Mouse (Mus musculus) limb, embryonic 15.5 days (tissue): Measurements from ENCODE around the gene Adprhl2. TPM values are rescaled to one million over a fixed set of nuclear protein-coding genes. Genes with fewer than 3 reads are reported as not detected.

Source experiments
- ATAC-seq: fragments of 200-750 bp; cut with Nextera tagmentation; 2 replicates; pipeline ENCODE4 v1.8.0; 2017; ENCODE audit warnings: low read depth, moderate TSS enrichment; ENCODE audit not compliant: insufficient number of reproducible peaks, low FRiP score, low TSS enrichment
- H3K27ac ChIP-seq: fragments of 300-500 bp; sonication (generic); 2 replicates; pipeline ENCODE4 v1.5.1; 2015; ENCODE audit warnings: moderate library complexity, mild to moderate bottlenecking, inconsistent platforms
- H3K27me3 ChIP-seq: fragments of 300-500 bp; sonication (generic); 2 replicates; pipeline ENCODE4 v1.6.1; 2015; ENCODE audit warnings: inconsistent platforms
- H3K36me3 ChIP-seq: fragments of 300-500 bp; sonication (generic); 2 replicates; pipeline ENCODE4 v1.6.1; 2015; ENCODE audit warnings: inconsistent platforms
- H3K4me1 ChIP-seq: fragments of 300-500 bp; sonication (generic); 2 replicates; pipeline ENCODE4 v1.6.1; 2015; ENCODE audit warnings: inconsistent platforms
- H3K4me2 ChIP-seq: fragments of 300-500 bp; sonication (generic); 2 replicates; pipeline ENCODE4 v1.6.1; 2015; ENCODE audit warnings: mild to moderate bottlenecking, inconsistent platforms
- H3K4me3 ChIP-seq: fragments of 300-500 bp; sonication (generic); 2 replicates; pipeline ENCODE4 v1.5.1; 2015; ENCODE audit warnings: mild to moderate bottlenecking, inconsistent platforms
- H3K9ac ChIP-seq: fragments of 300-500 bp; sonication (generic); 2 replicates; pipeline ENCODE4 v1.6.1; 2015; ENCODE audit warnings: inconsistent platforms
- H3K9me3 ChIP-seq: fragments of 300-500 bp; sonication (generic); 2 replicates; pipeline ENCODE4 v1.6.1; 2016; ENCODE audit warnings: inconsistent platforms
- WGBS: fragments of 180-500 bp; shearing (Covaris S2); methylation state at CpG from one replicate; pipeline ENCODE4 v1.1.7; 2015; 5-methylcytosine and 5-hydroxymethylcytosine counted together
- polyA plus RNA-seq: library from polyadenylated mRNA; unstranded; fragments of >200 nt; fragmentation: Nextera tagmentation; extraction: Ambion mirVana; gene quantifications from 2 replicates; pipeline ENCODE4 v1.2.1, GENCODE M21; 2015

The Adprhl2 gene
- polyA plus RNA-seq, 1 experiment from 2014 or later, result 82.9 TPM

GRCm38 (mm10) chr4:126283582-126283981 lies 37.9 kb downstream of the Adprhl2 start:
- no peak for ATAC-seq
- H3K4me2 ChIP-seq, result no peak overlapping the region
- no peaks in the 10 kb centered on the region for H3K9me3 ChIP-seq
- WGBS, result 87% methylated on average over 8 of the region's 8 CpGs
- peaks cover 25% of the 10 kb centered on the region for H3K27me3 ChIP-seq
- peak overlapping the region; percentile 13; the same call in 1 of the 2 replicates for H3K27ac ChIP-seq
- no peaks in the 10 kb centered on the region for H3K36me3 ChIP-seq
- H3K9ac ChIP-seq, result no peak overlapping the region
- H3K4me1 ChIP-seq, result peaks cover 67% of the 10 kb centered on the region
- no peak overlapping the region for H3K4me3 ChIP-seq

- 46% methylated on average over 9 of the region's 9 CpGs for WGBS
- no peaks in the 10 kb centered on the region for H3K9me3 ChIP-seq
- no peaks in the 10 kb centered on the region for H3K36me3 ChIP-seq
- peaks cover 68% of the 10 kb centered on the region for H3K4me1 ChIP-seq
- H3K27ac ChIP-seq, result peak overlapping the region; percentile 64
- peaks cover 14% of the 10 kb centered on the region for H3K27me3 ChIP-seq
- ATAC-seq, result no peak
- no peak overlapping the region for H3K4me2 ChIP-seq
- no peak overlapping the region for H3K4me3 ChIP-seq
- no peak overlapping the region for H3K9ac ChIP-seq
Observed at GRCm38 (mm10) chr4:126281706-126282105, 39.8 kb downstream of the Adprhl2 start.

- Histone ChIP-seq H3K36me3 (peaks cover 16% of the 10 kb centered on the region), H3K9ac (no peak overlapping the region), H3K4me3 (no peak overlapping the region), H3K9me3 (no peaks in the 10 kb centered on the region), H3K4me2 (peak overlapping the region; percentile 36), H3K4me1 (peaks cover 58% of the 10 kb centered on the region), H3K27me3 (0 out of 2 replicates have a peak, but pooled peaks cover 2% of the 10 kb centered on the region), H3K27ac (peak overlapping the region; percentile 94)
- no peak; the same call in 1 of the 2 replicates for ATAC-seq
- 27% methylated on average over 9 of the region's 9 CpGs for WGBS
Observed at GRCm38 (mm10) chr4:126278961-126279360, 42.5 kb downstream of the Adprhl2 start.

- H3K4me3 ChIP-seq, result no peak overlapping the region
- peaks cover 20% of the 10 kb centered on the region for H3K36me3 ChIP-seq
- H3K27ac ChIP-seq, result peak overlapping the region; percentile 94
- no peaks in the 10 kb centered on the region for H3K27me3 ChIP-seq
- 6% methylated on average over 9 of the region's 9 CpGs for whole genome bisulfite sequencing
- peaks cover 54% of the 10 kb centered on the region for H3K4me1 ChIP-seq
- H3K9ac ChIP-seq, result no peak overlapping the region
- ATAC-seq, result peak; percentile 86
- peak overlapping the region; percentile 36 for H3K4me2 ChIP-seq
- no peaks in the 10 kb centered on the region for H3K9me3 ChIP-seq
Observed at GRCm38 (mm10) chr4:126278565-126278915, 43.0 kb downstream of the Adprhl2 start.

- H3K36me3 ChIP-seq, result peaks cover 25% of the 10 kb centered on the region
- ATAC-seq, result peak; percentile 66
- H3K27ac ChIP-seq, result peak overlapping the region; percentile 94
- peaks cover 50% of the 10 kb centered on the region for H3K4me1 ChIP-seq
- H3K27me3 ChIP-seq, result no peaks in the 10 kb centered on the region
- no peak overlapping the region for H3K4me3 ChIP-seq
- no peaks in the 10 kb centered on the region for H3K9me3 ChIP-seq
- peak overlapping the region; percentile 36 for H3K4me2 ChIP-seq
- 2% methylated on average over 13 of the region's 13 CpGs for WGBS
- no peak overlapping the region for H3K9ac ChIP-seq
Observed at GRCm38 (mm10) chr4:126277906-126278564, 43.5 kb downstream of the Adprhl2 start.

GRCm38 (mm10) chr4:126275681-126276131 lies 45.8 kb downstream of the Adprhl2 start:
- Histone ChIP-seq H3K27ac (peak overlapping the region; percentile 69), H3K4me1 (peaks cover 35% of the 10 kb centered on the region), H3K27me3 (no peaks in the 10 kb centered on the region), H3K9ac (no peak overlapping the region), H3K9me3 (no peaks in the 10 kb centered on the region), H3K4me3 (no peak overlapping the region), H3K36me3 (peaks cover 42% of the 10 kb centered on the region), H3K4me2 (no peak overlapping the region)
- 67% methylated on average over 13 of the region's 13 CpGs for WGBS
- ATAC-seq, result no peak

- no peak overlapping the region for H3K9ac ChIP-seq
- 81% methylated on average over 4 of the region's 4 CpGs for WGBS
- H3K27me3 ChIP-seq, result no peaks in the 10 kb centered on the region
- H3K4me1 ChIP-seq, result peaks cover 34% of the 10 kb centered on the region
- no peak for ATAC-seq
- peaks cover 42% of the 10 kb centered on the region for H3K36me3 ChIP-seq
- H3K4me2 ChIP-seq, result no peak overlapping the region
- H3K9me3 ChIP-seq, result no peaks in the 10 kb centered on the region
- H3K4me3 ChIP-seq, result no peak overlapping the region
- H3K27ac ChIP-seq, result no peak overlapping the region; the same call in 1 of the 2 replicates
Observed at GRCm38 (mm10) chr4:126275081-126275480, 46.4 kb downstream of the Adprhl2 start.

GRCm38 (mm10) chr4:126273753-126274152 lies 47.8 kb downstream of the Adprhl2 start:
- 77% methylated on average over 13 of the region's 13 CpGs for WGBS

GRCm38 (mm10) chr4:126269292-126269691 lies 52.2 kb downstream of the Adprhl2 start:
- Histone ChIP-seq H3K9ac (no peak overlapping the region), H3K4me2 (no peak overlapping the region), H3K36me3 (peaks cover 39% of the 10 kb centered on the region), H3K4me1 (no peaks in the 10 kb centered on the region), H3K9me3 (no peaks in the 10 kb centered on the region), H3K27ac (no peak overlapping the region), H3K4me3 (no peak overlapping the region), H3K27me3 (no peaks in the 10 kb centered on the region)
- 68% methylated on average over 3 of the region's 3 CpGs for WGBS
- ATAC-seq, result no peak

More at GRCm38 (mm10) chr4:126273753-126274152, 47.8 kb downstream of the Adprhl2 start:
- no peak overlapping the region for H3K4me3 ChIP-seq
- H3K4me1 ChIP-seq, result peaks cover 21% of the 10 kb centered on the region
- no peak for ATAC-seq
- no peaks in the 10 kb centered on the region for H3K9me3 ChIP-seq
- no peaks in the 10 kb centered on the region for H3K27me3 ChIP-seq
- no peak overlapping the region for H3K27ac ChIP-seq
- H3K4me2 ChIP-seq, result no peak overlapping the region
- no peak overlapping the region for H3K9ac ChIP-seq
- peaks cover 42% of the 10 kb centered on the region for H3K36me3 ChIP-seq

Other genes starting within 250 kb of the Adprhl2 start
- 50.1 and 51.2 TPM in 2 replicates for gene Lsm10, start 225.1 kb downstream of the Adprhl2 start, polyA plus RNA-seq
- gene Stk40, start 217.7 kb downstream of the Adprhl2 start, polyA plus RNA-seq, result 32.4 and 35.4 TPM in 2 replicates
- gene Eva1b, start 174.0 kb downstream of the Adprhl2 start, polyA plus RNA-seq, result 81.0 and 86.3 TPM in 2 replicates
- 12.1 and 13.8 TPM in 2 replicates for gene Sh3d21, start 158.2 kb downstream of the Adprhl2 start, polyA plus RNA-seq
- gene Thrap3, start 118.9 kb downstream of the Adprhl2 start, polyA plus RNA-seq, result 183 and 198 TPM in 2 replicates
- 46.5 and 50.3 TPM in 2 replicates for gene Map7d1, start 65.4 kb downstream of the Adprhl2 start, polyA plus RNA-seq
- 120 and 128 TPM in 2 replicates for gene Trappc3, start 59.4 kb downstream of the Adprhl2 start, polyA plus RNA-seq
- 71.2 and 79.7 TPM in 2 replicates for gene Col8a2, start 34.9 kb downstream of the Adprhl2 start, polyA plus RNA-seq
- 15.9 and 16.6 TPM in 2 replicates for gene Tekt2, start 4.0 kb upstream of the Adprhl2 start, polyA plus RNA-seq
- 15.2 and 17.1 TPM in 2 replicates for gene Ago3, start 107.9 kb upstream of the Adprhl2 start, polyA plus RNA-seq
- gene Ago1, start 146.9 kb upstream of the Adprhl2 start, polyA plus RNA-seq, result 3.1 and 4.0 TPM in 2 replicates
- gene Ago4, start 211.8 kb upstream of the Adprhl2 start, polyA plus RNA-seq, result 1.9 and 3.3 TPM in 2 replicates
- gene Clspn, start 235.2 kb upstream of the Adprhl2 start, polyA plus RNA-seq, result 34.4 and 36.1 TPM in 2 replicates